Mouse (Mus musculus) bone marrow macrophage, adult 2 months (primary cell): ENCODE data around the gene Tas1r3.

Source experiments
- CTCF ChIP-seq: IDR thresholded peaks from 2 replicates; pipeline ENCODE4 v1.5.1; 2012; ENCODE audit warnings: low read depth, mild to moderate bottlenecking, low read length, moderate library complexity
- POLR2A ChIP-seq: IDR thresholded peaks from 2 replicates; pipeline ENCODE4 v1.6.1; 2012; ENCODE audit warnings: mild to moderate bottlenecking, low read depth, low read length, borderline replicate concordance

GRCm38 (mm10) chr4:155889316-155889715 lies 26.2 kb upstream of the Tas1r3 start:
- no peak for TF ChIP-seq CTCF
- TF ChIP-seq POLR2A = no peak
